Mouse (Mus musculus) CD8-positive naive resting alpha-beta T cell, adult 2 months (primary cell): ENCODE data around the gene Tex22.

ENCODE experiments used
- DNase-seq, 2 experiments: peaks; one replicate each; pipeline ENCODE4 v3.0.0; 2022; ENCODE audit warnings: low read depth in 2 of 2, low spot score in 2 of 2

Gene Tex22

GRCm38 (mm10) chr12:113137260-113138213, 63.2 kb downstream of the Tex22 start:
- no peak for DNase-seq

- no peak for DNase-seq
Measured at GRCm38 (mm10) chr12:113138291-113138690, 64.0 kb downstream of the Tex22 start.
